Mouse (Mus musculus): ENCODE measurements around the gene Susd6. TPM values are rescaled to one million over a fixed set of nuclear protein-coding genes. Genes with fewer than 3 reads are reported as not detected.

Susd6 gene
- total RNA-seq, 2 experiments from 2014 or later: 16.7 to 32.7 TPM

DNA sequence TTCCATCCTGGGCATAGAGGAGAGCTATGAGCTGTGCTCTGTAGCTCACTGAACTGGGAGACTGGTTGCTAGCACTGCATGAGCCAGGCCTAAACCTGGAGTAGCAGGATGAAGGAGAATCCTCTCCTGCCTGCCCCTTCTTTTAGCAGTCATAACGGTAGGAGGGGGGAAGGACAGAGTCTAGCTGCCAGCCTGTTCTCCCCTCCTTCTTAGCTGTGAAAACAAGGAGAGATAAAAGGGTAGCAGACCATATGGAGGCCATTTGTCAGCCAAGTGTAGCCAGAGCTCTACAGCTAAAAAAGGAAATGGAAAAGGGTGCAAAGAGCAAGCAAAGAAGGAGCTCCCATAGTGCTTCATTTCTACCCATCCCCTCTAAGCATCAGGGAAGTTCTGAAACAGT lies 71.6 kb downstream of the Susd6 start:
- no peak for ATAC-seq (replicated peaks; ENCODE audit: low FRiP score, poor library complexity, severe bottlenecking)

- no peak for ATAC-seq (replicated peaks; ENCODE audit: low FRiP score, poor library complexity, severe bottlenecking)
These were observed 73.1 kb downstream of the Susd6 start for GRCm38 (mm10) chr12:80863370-80863769.

DNA sequence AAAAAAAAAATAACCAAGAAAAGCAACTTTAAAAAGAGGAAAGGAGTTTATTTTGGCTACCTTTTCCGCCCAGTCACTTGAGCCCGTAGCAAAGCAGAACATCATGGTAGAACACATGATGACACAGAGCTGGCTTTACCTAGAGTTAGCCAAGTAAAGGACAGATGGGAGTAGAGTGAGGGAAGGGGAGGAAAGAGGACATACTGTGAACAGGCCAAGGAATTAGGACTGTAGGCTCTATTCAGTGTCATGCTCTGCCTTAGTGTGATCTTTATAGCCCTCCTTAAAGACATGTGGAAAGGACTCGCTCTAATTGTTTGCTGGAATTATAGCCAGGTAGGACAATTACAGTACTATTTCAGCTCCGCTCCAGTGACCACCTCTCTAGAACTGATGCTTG lies 74.9 kb downstream of the Susd6 start:
- ATAC-seq (replicated peaks; ENCODE audit: low FRiP score, poor library complexity, severe bottlenecking): no peak

- no peak for ATAC-seq (replicated peaks; ENCODE audit: low FRiP score, poor library complexity, severe bottlenecking)
These were observed 75.7 kb downstream of the Susd6 start for GRCm38 (mm10) chr12:80866023-80866422.

DNA sequence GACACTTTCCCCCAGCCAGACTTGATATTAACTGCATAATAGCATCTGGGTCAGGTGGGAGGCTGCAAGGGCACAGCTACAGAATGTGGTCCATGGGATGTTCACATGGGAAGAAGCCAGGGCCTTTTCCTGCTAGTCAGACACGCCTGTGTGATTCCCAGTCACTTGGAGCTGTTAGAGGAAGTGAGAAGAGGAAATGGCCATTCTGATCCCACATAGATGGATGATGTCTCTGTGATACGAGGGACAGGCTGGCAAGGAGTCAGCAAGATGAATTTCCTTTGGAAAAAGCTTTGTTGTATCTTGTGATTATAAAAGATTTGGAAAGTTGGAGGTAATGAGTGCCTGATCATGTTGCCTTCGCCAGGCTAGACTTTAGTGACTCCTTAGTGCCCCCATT lies 76.8 kb downstream of the Susd6 start:
- ATAC-seq (replicated peaks; ENCODE audit: low FRiP score, poor library complexity, severe bottlenecking): no peak

GRCm38 (mm10) chr12:80868401-80868800 lies 78.1 kb downstream of the Susd6 start:
- ATAC-seq (replicated peaks; ENCODE audit: low FRiP score, poor library complexity, severe bottlenecking): no peak

DNA sequence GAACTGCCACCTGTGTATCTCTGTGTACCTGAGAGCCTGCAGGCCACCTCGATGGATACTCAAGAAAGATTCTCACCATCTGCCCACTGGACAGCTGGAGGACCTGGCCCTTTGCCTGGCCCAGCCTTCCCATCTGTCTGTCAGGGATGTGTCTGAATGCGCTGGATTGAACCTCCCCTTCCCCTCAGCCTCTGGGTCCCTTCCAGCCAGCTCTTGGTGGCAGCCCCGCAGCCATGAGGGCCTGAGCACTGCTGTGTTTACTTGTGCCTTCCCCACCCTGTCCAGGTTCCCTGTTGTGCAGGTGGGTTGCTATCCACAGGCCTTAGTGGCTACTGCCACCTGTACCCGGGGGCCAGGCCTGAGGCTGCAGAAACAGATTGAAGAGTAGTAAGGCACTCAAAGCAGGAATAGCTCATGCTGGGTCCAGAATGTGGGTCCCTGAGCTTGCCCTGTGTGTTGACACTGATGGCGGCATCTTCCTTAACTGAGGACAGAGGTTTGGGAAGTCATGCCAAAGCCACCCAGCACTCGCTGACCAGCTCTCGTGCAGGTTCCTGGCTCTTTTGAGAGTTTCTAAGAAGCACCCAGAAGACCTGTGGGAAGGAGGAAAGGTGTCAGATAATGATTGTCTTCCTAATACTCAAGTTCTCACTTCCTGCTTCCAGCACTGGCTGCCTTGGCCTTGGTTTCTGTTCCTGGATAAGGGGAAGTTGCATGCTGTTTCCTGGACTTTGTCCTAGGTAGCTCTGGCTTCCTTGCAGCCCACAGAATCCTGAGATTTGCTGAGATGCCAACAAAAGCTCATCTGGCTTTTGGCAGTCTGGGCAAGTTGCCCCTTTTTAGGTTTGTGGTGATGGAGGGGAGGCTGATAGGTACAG lies 87.1 kb downstream of the Susd6 start:
- no peak for ATAC-seq (replicated peaks; ENCODE audit: low FRiP score, poor library complexity, severe bottlenecking)

GRCm38 (mm10) chr12:80878093-80878430 lies 87.8 kb downstream of the Susd6 start:
- ATAC-seq (replicated peaks; ENCODE audit: low FRiP score, poor library complexity, severe bottlenecking): no peak

GRCm38 (mm10) chr12:80878653-80879052 lies 88.3 kb downstream of the Susd6 start:
- no peak for ATAC-seq (replicated peaks; ENCODE audit: low FRiP score, poor library complexity, severe bottlenecking)

DNA sequence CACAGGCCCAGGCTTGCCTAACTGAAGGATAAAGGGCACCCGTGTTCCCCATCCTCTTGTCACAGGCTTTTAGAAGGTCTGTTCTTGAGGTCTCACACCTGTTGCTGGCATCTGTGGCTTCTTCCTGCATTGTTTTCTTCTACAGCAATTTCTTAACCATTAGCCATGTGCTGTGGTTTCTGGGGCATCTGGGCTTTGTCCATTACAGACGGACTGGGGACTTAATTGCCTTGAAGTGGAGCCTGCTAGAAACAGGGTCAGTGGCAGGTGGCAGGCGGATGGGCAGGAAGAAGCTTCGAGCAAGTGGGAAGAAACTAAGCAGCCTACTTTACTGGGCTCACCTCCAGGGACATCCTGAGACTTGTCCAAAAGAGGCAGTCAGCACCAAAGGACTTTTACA lies 89.0 kb downstream of the Susd6 start:
- no peak for ATAC-seq (replicated peaks; ENCODE audit: low FRiP score, poor library complexity, severe bottlenecking)

- no peak for ATAC-seq (replicated peaks; ENCODE audit: low FRiP score, poor library complexity, severe bottlenecking)
These were observed 90.8 kb downstream of the Susd6 start for GRCm38 (mm10) chr12:80881121-80881520.

- ATAC-seq (replicated peaks; ENCODE audit: low FRiP score, poor library complexity, severe bottlenecking): no peak
These were observed 93.0 kb downstream of the Susd6 start for GRCm38 (mm10) chr12:80883278-80883677.

- ATAC-seq (replicated peaks; ENCODE audit: low FRiP score, poor library complexity, severe bottlenecking): no peak
These were observed 93.6 kb downstream of the Susd6 start for GRCm38 (mm10) chr12:80883881-80884280.

GRCm38 (mm10) chr12:80885301-80886288 lies 95.3 kb downstream of the Susd6 start:
- no peak for ATAC-seq (replicated peaks; ENCODE audit: low FRiP score, poor library complexity, severe bottlenecking)

DNA sequence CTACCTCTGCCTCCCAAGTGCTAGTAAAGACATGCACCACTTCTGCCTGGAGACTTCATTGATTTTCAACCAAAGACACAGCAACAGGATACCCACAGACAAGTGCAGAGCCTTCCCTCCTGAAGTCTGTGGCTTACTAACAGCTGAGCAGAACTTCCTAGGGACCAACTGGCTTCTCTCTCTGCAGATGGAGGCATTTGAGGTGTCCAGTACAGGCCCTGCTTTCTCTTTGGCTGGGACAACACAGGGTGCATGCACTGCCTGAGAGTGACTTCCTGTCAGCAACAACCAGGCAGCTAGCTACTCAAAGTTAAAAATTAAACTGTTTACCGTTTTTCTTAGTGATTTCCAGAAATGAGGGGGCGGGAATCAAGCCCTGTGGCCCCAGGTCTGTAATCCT lies 96.7 kb downstream of the Susd6 start:
- no peak for ATAC-seq (replicated peaks; ENCODE audit: low FRiP score, poor library complexity, severe bottlenecking)

- ATAC-seq (replicated peaks; ENCODE audit: low FRiP score, poor library complexity, severe bottlenecking): no peak
These were observed 99.0 kb downstream of the Susd6 start for GRCm38 (mm10) chr12:80889331-80889730.

GRCm38 (mm10) chr12:80891074-80891473 lies 100.8 kb downstream of the Susd6 start:
- ATAC-seq (replicated peaks; ENCODE audit: low FRiP score, poor library complexity, severe bottlenecking): no peak

GRCm38 (mm10) chr12:80893720-80894494 lies 103.6 kb downstream of the Susd6 start:
- ATAC-seq (replicated peaks; ENCODE audit: low FRiP score, poor library complexity, severe bottlenecking): no peak

DNA sequence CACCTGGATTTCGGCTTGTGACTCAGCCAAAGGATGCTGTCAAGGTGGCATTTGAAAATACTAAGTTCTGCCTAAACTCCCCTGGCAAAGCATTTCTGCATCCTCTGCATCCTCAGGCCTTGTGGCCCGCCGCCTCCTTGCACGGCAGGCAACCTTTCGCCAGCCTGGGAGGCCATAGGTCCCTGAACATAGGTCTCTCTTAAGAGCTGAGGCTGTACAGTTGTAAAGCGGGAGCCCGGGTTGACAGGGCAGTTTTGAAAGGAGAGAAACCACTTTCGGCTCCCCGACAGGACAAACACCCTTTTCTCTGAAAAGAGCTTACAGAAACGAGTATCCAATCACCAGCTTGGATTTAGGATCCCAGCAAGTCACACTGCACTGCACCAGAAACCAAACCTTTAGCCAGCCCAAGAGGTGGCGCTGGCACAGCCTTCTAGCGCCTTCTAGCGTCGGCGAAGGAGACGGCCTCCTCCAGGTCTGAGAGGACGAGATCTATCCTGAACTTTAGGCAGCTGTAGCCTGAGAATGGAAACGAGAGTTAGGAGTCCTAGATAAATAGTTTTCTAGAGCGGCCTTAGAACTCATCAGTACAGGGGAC lies 104.8 kb downstream of the Susd6 start:
- peak; percentile 90 for ATAC-seq (replicated peaks; ENCODE audit: low FRiP score, poor library complexity, severe bottlenecking)

DNA sequence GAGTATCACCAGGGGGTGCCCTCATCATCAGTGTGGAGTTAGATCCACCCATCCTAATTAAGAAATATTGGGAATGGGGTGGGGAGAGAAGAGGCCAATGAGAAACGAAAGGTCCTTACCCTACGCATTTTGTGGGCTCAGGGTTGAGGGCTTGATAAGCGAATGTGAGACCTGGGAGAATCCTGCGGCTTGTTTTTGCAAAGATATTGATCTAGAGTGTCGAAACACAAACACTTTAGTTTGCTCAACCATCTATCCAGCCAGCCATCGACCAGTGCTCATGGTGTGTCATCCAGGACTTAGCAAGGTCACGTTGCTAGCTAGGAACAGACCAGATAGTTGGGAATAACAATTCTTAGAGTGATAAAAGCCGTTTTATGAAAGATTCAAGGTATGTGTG lies 119.3 kb downstream of the Susd6 start:
- no peak for ATAC-seq (replicated peaks; ENCODE audit: low FRiP score, poor library complexity, severe bottlenecking)
